Mouse (Mus musculus): ENCODE data around the gene Idi2. TPM values are rescaled to one million over a fixed set of nuclear protein-coding genes. Genes with fewer than 3 reads are reported as not detected.
"Not testable (repeated sequence)": the region's sequence is repeated elsewhere in the genome, so short reads cannot be mapped to it uniquely, and the experiment has no call there.

Idi2 gene
- not detected for total RNA-seq (2021)
- long read RNA-seq, experiment 1, result 0 reads
- long read RNA-seq, experiment 2, result 0 reads

DNA sequence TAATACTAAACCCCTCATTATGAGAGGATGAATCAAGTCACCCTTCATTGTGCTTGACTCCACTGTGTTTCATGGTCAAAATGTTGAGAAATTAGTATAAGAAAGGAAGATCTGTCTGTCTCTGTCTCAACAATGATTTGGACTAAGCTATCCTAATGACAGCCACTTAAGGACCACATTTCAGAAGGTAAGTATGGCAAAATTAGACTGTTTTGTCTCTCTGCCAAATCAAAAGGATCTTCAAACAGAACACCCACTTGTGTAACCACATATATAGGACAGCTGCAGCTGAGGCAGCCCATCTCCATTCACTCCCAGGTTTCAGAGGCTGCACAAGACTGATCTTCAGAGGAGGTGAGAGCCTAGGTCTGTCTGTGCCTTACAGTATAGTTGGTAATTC lies at the start of gene Idi2:
Gene Idi2 (plus strand): TSS at position 301 of the 400 bp plus-strand sequence.
- intact Hi-C loops (cut with DNase I); H3K27ac ChIP-seq; DNase-seq (ENCODE audit: extremely low spot score in 1 of 2, low spot score in 2 of 2): not testable (repeated sequence)

DNA sequence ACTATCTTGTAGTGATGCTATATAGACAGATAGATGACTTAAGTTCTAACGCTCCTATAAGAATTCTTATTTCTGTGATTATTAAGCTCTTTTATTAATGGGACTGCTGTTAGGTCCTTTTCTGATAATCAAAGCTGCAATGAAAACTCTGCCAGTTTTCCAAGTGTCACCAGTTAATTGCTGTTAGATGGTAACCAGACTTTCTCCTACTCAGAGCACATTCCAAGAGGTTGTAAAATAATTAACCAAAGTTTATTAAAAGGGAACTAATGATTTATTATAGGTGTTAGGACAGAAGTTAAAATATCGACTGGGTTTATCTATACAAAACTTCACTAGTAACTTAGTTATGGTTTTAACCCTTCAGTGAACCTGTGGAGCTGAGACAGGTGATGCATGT lies 46.7 kb upstream of the Idi2 start:
- H3K4me3 ChIP-seq; H3K27ac ChIP-seq; DNase-seq (ENCODE audit: extremely low spot score in 1 of 2, low spot score in 2 of 2); intact Hi-C loops (cut with DNase I): not testable (repeated sequence)

More for the DNA sequence above, at the start of gene Idi2:
- H3K4me3 ChIP-seq, result not testable (repeated sequence)

DNA sequence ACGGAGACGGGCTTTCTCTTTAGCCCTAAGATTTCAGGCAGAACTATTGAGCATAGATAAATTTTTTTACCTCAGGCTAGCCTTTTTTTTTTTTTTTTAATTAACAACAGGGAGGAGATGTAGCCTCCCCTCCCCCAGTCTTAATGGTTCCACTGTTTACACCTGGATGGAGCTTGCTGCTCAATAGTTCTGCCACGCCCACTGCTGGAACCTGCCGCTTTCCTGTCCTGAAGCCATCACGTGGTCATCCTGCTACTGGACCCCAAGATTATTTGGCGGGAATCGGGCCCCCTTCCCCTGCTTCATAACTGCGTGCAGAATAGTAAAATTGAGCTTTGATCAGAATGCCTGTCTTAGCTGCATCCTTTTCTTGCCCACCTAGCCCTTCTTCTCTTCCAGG lies 38.8 kb upstream of the Idi2 start:
- H3K27ac ChIP-seq; intact Hi-C loops (cut with DNase I); H3K4me3 ChIP-seq; DNase-seq (ENCODE audit: extremely low spot score in 1 of 2, low spot score in 2 of 2): not testable (repeated sequence)

DNA sequence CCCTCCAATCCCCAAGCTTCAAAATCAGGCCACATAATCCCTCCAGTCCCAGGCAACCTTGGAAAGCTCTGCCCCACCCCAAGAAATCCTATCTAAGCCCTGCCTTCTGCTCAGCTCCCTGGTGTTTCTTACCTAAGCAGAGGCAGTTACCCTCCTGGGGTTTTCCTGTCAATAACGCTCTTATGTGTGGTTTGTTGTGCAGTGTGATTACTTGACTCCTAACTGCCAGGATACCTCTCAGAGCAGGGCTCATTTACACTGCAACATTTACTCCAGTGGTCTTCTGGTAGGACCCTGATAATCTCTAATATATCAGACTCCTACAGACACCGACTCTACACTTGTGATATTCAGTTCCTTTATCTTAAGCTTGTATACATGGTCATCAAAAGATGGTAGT lies 19.2 kb upstream of the Idi2 start:
- Histone ChIP-seq H3K27ac (no peak overlapping the region), H3K4me3 (no peak overlapping the region)
- no peak for TF ChIP-seq CTCF (IDR thresholded peaks at IDR 0.05)
- intact Hi-C loops (cut with DNase I), result no loop called here
- no peak for DNase-seq (ENCODE audit: extremely low spot score in 1 of 2, low spot score in 2 of 2)

DNA sequence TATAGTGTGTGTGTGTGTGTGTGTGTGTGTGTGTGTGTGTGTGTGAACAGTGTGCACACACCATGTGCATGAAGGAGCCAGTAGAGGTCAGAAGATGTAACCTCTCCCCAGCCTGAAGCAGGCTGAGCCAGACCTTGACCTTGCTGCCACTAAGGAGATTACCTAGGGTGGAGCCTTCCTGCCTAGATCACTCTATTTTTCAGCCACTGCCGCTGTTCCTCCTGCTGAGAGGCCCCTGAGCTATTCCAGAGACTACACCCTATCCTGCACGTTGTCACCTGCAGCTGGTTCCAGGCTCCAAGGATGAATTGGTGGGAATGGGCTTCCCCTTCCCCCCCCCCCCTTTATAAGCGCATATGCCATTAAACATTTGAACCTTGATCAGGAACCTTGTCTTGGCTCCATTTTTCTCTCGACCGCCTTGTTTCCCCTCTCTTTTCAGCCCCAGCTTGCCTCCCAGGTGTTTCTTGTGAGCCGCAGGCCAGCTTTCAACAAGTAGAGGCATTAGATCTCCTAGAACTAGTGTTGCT lies 15.0 kb upstream of the Idi2 start:
- intact Hi-C loops (cut with DNase I); H3K27ac ChIP-seq; DNase-seq (ENCODE audit: extremely low spot score in 1 of 2, low spot score in 2 of 2); H3K4me3 ChIP-seq: not testable (repeated sequence)

DNA sequence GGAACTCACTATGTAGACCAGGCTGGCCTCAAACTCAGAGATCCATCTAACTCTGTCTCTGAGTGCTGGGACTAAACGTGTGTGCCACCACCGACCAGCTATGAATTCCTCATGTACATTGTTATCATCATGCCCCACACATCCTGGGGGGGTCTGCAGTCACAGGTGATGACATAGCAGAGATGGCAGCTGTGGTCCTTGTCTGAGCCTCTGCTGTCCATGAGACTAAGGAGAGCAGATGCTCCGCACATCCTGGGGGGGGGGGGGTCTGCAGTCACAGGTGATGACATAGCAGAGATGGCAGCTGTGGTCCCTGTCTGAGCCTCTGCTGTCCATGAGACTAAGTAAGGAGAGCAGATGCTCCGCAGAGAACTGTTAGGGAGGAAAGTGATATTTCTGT lies 11.6 kb upstream of the Idi2 start:
- H3K4me3 ChIP-seq; intact Hi-C loops (cut with DNase I); H3K27ac ChIP-seq; DNase-seq (ENCODE audit: extremely low spot score in 1 of 2, low spot score in 2 of 2): not testable (repeated sequence)

DNA sequence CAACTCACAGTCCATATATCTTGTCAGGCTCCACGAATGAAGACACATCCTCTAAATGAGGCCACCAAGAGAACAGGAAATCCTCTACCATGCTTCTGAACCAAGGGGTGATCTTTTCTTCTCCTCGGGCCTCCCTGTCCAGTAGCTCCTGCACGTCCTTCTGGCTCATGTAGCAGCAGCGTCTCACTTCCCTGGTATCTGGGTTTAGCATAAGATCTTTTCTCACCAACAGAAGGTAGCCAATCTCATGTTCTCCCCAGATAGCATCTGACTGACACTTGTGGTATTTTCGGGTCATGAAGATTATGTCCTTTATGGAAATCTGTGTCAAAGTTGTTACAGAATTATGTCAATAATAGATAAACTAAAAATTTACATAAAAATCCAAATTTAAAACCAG lies 11.0 kb upstream of the Idi2 start:
- DNase-seq (ENCODE audit: extremely low spot score in 1 of 2, low spot score in 2 of 2); intact Hi-C loops (cut with DNase I); H3K27ac ChIP-seq; H3K4me3 ChIP-seq: not testable (repeated sequence)

DNA sequence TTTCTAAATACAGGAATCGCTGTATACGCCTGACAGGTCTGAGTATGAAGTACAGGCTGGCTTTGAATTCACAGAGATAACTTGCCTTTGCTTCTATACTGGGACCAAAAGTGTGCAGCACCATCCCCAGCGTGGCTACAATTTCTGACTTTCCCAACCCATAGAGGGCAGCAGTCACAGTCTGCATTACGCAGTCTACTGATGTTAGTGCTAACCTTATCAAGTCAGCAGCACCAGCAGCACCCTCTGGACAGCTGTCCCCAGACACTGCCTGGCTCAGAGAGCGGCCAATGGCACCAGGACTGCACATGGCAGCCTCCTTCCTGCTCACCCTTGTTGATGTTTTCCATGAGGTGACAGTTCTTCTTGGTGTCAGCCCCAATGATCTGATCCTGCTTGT lies 8.8 kb upstream of the Idi2 start:
- H3K27ac ChIP-seq; H3K4me3 ChIP-seq; intact Hi-C loops (cut with DNase I); DNase-seq (ENCODE audit: extremely low spot score in 1 of 2, low spot score in 2 of 2): not testable (repeated sequence)

DNA sequence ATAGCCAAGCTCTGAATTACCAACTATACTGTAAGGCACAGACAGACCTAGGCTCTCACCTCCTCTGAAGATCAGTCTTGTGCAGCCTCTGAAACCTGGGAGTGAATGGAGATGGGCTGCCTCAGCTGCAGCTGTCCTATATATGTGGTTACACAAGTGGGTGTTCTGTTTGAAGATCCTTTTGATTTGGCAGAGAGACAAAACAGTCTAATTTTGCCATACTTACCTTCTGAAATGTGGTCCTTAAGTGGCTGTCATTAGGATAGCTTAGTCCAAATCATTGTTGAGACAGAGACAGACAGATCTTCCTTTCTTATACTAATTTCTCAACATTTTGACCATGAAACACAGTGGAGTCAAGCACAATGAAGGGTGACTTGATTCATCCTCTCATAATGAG lies 4.5 kb upstream of the Idi2 start, which contains the start of gene Gm9745:
Gene Gm9745 (minus strand): TSS at position 101 of the 400 bp plus-strand sequence.
- DNase-seq (ENCODE audit: extremely low spot score in 1 of 2, low spot score in 2 of 2); H3K4me3 ChIP-seq; intact Hi-C loops (cut with DNase I); H3K27ac ChIP-seq: not testable (repeated sequence)

DNA sequence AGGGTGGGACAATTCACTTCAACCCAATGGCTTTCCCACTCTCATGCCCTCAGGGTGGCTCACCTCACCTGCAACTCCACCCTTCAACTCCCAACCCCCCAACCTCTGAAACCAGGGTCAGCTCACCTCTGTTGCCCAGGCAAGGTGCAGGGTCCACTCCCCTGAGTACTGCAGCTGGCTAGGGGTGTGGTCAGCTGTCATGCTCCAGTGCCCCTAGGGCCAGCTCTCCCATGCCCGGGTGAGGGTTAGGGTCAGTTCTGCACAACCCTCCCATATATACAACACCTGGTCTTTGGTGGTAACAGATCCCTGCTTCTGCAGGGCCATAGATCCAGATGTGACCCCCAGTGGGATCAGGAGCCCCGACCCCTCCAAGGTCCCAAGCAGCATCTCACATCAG lies 2.5 kb downstream of the Idi2 start:
- DNase-seq (ENCODE audit: extremely low spot score in 1 of 2, low spot score in 2 of 2); H3K4me3 ChIP-seq; H3K27ac ChIP-seq; intact Hi-C loops (cut with DNase I): not testable (repeated sequence)

DNA sequence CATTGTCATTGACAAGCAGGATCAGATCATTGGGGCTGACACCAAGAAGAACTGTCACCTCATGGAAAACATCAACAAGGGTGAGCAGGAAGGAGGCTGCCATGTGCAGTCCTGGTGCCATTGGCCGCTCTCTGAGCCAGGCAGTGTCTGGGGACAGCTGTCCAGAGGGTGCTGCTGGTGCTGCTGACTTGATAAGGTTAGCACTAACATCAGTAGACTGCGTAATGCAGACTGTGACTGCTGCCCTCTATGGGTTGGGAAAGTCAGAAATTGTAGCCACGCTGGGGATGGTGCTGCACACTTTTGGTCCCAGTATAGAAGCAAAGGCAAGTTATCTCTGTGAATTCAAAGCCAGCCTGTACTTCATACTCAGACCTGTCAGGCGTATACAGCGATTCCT lies 4.2 kb downstream of the Idi2 start:
- H3K27ac ChIP-seq; H3K4me3 ChIP-seq; intact Hi-C loops (cut with DNase I); DNase-seq (ENCODE audit: extremely low spot score in 1 of 2, low spot score in 2 of 2): not testable (repeated sequence)

DNA sequence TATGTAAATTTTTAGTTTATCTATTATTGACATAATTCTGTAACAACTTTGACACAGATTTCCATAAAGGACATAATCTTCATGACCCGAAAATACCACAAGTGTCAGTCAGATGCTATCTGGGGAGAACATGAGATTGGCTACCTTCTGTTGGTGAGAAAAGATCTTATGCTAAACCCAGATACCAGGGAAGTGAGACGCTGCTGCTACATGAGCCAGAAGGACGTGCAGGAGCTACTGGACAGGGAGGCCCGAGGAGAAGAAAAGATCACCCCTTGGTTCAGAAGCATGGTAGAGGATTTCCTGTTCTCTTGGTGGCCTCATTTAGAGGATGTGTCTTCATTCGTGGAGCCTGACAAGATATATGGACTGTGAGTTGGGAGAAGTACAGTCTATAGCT lies 6.4 kb downstream of the Idi2 start:
- H3K27ac ChIP-seq; DNase-seq (ENCODE audit: extremely low spot score in 1 of 2, low spot score in 2 of 2); H3K4me3 ChIP-seq; intact Hi-C loops (cut with DNase I): not testable (repeated sequence)

DNA sequence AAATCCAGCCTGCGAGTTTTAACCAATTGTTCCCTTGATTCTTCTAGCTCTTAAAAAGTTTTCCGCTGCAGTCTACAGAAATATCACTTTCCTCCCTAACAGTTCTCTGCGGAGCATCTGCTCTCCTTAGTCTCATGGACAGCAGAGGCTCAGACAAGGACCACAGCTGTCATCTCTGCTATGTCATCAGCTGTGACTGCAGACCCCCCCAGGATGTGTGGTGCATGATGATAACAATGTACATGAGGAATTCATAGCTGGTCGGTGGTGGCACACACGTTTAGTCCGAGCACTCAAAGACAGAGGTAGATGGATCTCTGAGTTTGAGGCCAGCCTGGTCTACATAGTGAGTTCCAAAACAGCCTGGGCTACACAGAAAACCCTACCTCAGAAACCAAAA lies 6.9 kb downstream of the Idi2 start:
- intact Hi-C loops (cut with DNase I); H3K4me3 ChIP-seq; DNase-seq (ENCODE audit: extremely low spot score in 1 of 2, low spot score in 2 of 2); H3K27ac ChIP-seq: not testable (repeated sequence)

DNA sequence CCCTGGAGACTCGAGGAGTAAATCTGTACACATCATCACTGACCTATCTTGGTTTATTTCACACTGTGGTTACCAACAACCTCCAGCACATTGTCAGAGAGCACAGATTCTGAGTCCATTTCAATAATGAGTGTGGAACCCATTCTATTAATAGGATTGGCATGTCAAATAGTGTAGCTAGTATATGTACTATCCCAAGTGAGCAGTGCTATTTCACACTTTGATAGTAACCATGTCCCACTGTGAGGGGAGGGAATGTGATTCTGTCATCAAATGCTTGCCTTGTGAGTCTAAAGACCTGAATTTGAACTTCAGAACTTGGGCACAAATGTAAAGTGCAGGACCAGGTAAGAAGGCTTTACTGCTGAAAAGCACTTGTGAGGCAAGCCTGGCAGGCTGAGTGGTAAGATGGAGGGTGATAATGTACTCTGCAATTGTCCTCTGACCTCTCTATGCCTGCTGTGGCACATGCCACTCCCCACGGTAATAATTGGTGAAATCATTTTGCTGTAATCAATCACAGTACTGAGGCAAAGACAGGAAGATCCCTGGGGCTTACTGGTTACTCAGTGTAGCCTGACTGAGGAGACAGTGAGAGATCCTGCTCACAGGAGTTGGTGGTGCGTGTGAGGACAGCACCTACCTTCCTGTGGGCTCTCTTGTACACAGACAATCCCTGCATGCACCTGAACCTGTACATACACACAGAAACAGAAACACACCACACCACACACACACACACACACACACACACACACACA lies 8.6 kb downstream of the Idi2 start:
- H3K27ac ChIP-seq; H3K4me3 ChIP-seq; intact Hi-C loops (cut with DNase I); DNase-seq (ENCODE audit: extremely low spot score in 1 of 2, low spot score in 2 of 2): not testable (repeated sequence)

DNA sequence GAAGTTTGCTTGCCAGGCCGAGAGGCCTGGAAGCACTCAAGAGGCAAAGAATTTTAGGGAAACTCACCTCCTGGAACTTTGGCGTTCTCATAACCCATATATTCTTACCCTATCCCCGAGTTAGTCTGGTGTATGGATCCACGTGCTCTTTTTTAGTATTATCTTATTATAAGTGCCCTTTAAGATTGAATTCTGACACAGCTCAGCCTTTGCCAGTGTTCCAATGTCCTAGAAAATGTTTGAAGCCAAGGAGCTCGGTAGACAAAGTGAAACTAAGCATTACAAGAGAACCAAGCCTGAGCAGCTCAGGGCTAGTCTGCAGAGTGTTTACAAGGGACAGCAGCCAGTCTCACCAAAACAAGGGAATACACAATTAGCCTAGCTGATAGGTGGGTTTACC lies 9.6 kb downstream of the Idi2 start:
- intact Hi-C loops (cut with DNase I); H3K4me3 ChIP-seq; DNase-seq (ENCODE audit: extremely low spot score in 1 of 2, low spot score in 2 of 2): not testable (repeated sequence)
- peak overlapping the region; percentile 4; the same call in 1 of the 2 replicates for H3K27ac ChIP-seq
